Mouse (Mus musculus) megakaryocyte, embryonic 14.5 days (primary cell): ENCODE data around the gene Pkp2. TPM values are rescaled to one million over a fixed set of nuclear protein-coding genes. Genes with fewer than 3 reads are reported as not detected.

ENCODE experiments used
- H3K27me3 ChIP-seq: replicated peaks from 2 replicates; pipeline ENCODE3; 2012; ENCODE audit warnings: inconsistent platforms
- H3K36me3 ChIP-seq: replicated peaks from 2 replicates; pipeline ENCODE3; 2012; ENCODE audit warnings: low read length, inconsistent platforms, mixed read lengths
- H3K4me1 ChIP-seq: 2 replicates; pipeline ENCODE4 v1.6.1; 2012; ENCODE audit warnings: inconsistent platforms
- H3K4me3 ChIP-seq: replicated peaks from 2 replicates; pipeline ENCODE3; 2012; ENCODE audit warnings: moderate library complexity, mild to moderate bottlenecking, inconsistent platforms
- H3K9me3 ChIP-seq: 2 replicates; pipeline ENCODE4 v1.6.1; 2012; ENCODE audit warnings: inconsistent platforms
- FLI1 ChIP-seq: IDR thresholded peaks from 2 replicates; pipeline ENCODE4 v1.6.1; 2012; ENCODE audit warnings: low read length, inconsistent platforms, mixed read lengths
- GATA1 ChIP-seq: IDR thresholded peaks from 3 replicates; pipeline ENCODE4 v1.6.1; 2012; ENCODE audit warnings: mixed read lengths, low read length, inconsistent platforms, borderline replicate concordance
- polyA plus RNA-seq: library from polyadenylated mRNA; stranded (reverse); fragments of >175 nt; gene quantifications from 2 replicates; pipeline ENCODE4 v1.2.3, GENCODE M21; 2012; ENCODE audit warnings: low replicate concordance; ENCODE audit not compliant: insufficient read depth

Gene Pkp2
- polyA plus RNA-seq, 1 experiment = 0.26 TPM

DNA sequence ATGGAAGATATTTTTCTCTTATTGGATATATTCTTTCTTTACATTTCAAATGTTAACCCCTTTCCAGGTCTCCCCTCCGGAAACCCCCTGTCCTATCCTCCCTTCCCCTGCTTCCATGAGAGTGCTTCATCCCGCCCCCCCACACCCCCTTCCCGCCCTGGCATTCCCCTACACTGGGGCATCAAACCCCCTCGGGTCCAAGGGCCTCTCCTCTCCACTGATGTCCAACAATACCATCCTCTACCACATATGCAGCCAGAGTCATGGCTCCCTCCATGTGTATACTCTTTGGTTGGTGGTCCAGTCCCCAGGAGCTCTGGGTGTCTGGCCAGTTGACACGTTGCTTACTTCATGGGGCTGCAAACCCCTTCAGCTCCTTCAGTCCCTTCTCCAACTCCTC, 98.2 kb downstream of the Pkp2 start:
- Histone ChIP-seq H3K36me3 (peaks cover 82% of the 10 kb centered on the region), H3K9me3 (no peaks in the 10 kb centered on the region)

More for the DNA sequence above, 98.2 kb downstream of the Pkp2 start:
- no peak for TF ChIP-seq GATA1
- TF ChIP-seq FLI1 = no peak
- Histone ChIP-seq H3K4me1 (no peaks in the 10 kb centered on the region), H3K27me3 (no peaks in the 10 kb centered on the region), H3K4me3 (no peak overlapping the region)

Other genes with a start within 250 kb of the Pkp2 start
- gene Yars2, start 89.6 kb downstream of the Pkp2 start, polyA plus RNA-seq = 20.8 and 21.5 TPM in 2 replicates
- 3.7 TPM in 1 of 2 replicates, not detected in the other for gene Dnm1l, start 145.6 kb downstream of the Pkp2 start, polyA plus RNA-seq